Mouse (Mus musculus): ENCODE measurements at regions not wholly inside any gene's neighbourhood (a gene's known extent, or its start where the extent isn't known, plus 50 kb on each side); places are given as distances from the start of the nearest gene placed in this dataset.

GRCm38 (mm10) chr2:117614772-117615171, 272.0 kb upstream of the Rasgrp1 start:
- no peak for TF ChIP-seq GATA4 (IDR thresholded peaks at IDR 0.05; ENCODE audit: insufficient replicate concordance, low read length)

GRCm38 (mm10) chr2:117618063-117618462, 275.3 kb upstream of the Rasgrp1 start:
- TF ChIP-seq GATA4 (IDR thresholded peaks at IDR 0.05; ENCODE audit: insufficient replicate concordance, low read length), result no peak

DNA sequence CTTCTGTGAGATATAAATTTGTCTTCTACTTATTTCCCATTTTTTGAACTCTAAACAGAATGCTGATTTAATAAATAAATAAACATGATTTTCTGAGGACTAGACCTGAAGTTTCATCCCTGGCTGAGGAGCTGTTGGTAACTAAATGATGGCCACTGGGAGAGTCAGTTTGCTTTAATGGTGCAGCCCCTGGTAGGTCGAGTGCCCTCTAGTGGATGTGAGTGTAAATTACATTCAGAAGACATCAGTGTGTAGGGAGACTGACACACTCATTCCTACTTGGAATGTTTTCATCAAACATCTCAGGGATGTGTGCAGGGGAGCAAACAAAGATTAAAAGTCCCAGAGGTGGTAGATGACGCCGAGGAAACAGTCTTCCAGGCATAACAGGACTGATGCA, 281.2 kb upstream of the Rasgrp1 start:
- no peak for TF ChIP-seq GATA4 (IDR thresholded peaks at IDR 0.05; ENCODE audit: insufficient replicate concordance, low read length)

- no peak for TF ChIP-seq GATA4 (IDR thresholded peaks at IDR 0.05; ENCODE audit: insufficient replicate concordance, low read length)
Observed at GRCm38 (mm10) chr2:117634906-117635305, 292.1 kb upstream of the Rasgrp1 start.

GRCm38 (mm10) chr2:117637397-117637796, 294.6 kb upstream of the Rasgrp1 start:
- no peak for TF ChIP-seq GATA4 (IDR thresholded peaks at IDR 0.05; ENCODE audit: insufficient replicate concordance, low read length)

DNA sequence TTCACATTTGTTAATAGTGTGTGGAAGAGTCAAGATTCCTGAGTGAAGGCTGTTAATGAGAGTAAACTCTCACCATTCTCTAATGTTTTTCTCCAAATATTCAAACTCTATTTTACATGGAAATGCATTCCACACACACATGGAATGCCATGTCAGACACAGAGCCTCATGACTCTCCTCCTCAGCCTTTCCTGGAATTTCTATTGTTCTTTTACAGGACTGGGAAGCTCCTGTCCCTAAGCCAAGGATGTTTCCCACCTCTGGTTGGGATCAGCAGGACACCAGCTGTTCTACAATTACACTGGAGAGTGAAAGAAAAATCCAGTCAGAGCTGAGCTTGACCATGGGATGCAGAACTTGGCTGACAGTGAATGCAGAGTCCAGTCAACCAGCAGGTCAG, 309.3 kb upstream of the Rasgrp1 start:
- TF ChIP-seq GATA4 (IDR thresholded peaks at IDR 0.05; ENCODE audit: insufficient replicate concordance, low read length), result no peak

DNA sequence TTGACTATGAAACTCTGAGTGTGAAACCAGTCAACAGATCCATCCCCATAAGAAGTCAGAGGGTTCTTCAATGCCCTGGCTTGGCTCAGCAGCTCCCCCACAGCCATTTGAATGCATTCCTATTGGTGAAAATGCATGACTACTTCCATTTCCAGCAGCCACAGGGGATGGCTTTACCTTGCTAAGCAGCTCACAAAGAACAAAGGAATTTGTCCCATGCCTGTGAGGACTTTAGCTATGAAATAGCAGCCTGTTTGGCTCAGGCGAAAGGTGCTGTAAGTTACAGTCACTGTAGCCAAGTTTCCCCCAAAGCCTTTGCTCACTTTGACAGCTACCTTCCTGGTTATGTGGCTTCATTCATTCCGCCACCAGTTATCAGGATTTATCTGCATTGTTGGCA, 309.8 kb upstream of the Rasgrp1 start:
- no peak for TF ChIP-seq GATA4 (IDR thresholded peaks at IDR 0.05; ENCODE audit: insufficient replicate concordance, low read length)

DNA sequence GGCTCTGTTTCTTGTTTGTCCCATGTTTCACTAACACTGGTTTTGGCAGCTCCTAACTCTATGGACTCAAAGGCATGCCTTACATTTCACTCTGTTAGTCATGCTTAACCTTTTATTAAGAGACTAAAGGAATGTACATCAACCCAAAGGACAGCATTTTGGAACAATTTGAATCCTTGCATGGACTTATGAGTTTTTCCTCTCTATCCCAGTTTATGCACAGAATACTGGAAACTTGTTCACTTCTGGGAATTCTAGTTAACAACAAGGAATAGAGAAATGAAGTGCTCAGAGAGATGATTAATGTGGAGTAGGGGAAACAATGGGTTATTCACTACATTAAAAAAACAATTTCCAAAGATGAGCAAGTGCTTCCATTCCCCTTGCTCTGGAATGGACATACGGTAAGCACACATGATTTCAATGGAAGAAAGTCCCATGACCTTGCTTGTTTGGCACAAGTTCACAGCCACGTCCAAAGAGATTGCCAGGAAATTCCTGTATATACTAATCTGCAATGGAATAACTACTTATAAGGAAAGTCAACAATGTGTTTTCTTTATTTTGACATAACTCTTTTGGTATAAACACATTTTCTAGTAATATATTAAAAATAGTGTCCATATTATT, 313.9 kb upstream of the Rasgrp1 start:
- no peak for TF ChIP-seq GATA4 (IDR thresholded peaks at IDR 0.05; ENCODE audit: insufficient replicate concordance, low read length)

GRCm38 (mm10) chr2:117660217-117660924, 317.6 kb upstream of the Rasgrp1 start:
- TF ChIP-seq GATA4 (IDR thresholded peaks at IDR 0.05; ENCODE audit: insufficient replicate concordance, low read length), result no peak

- no peak for TF ChIP-seq GATA4 (IDR thresholded peaks at IDR 0.05; ENCODE audit: insufficient replicate concordance, low read length)
Observed at GRCm38 (mm10) chr2:117662653-117663052, 319.9 kb upstream of the Rasgrp1 start.

DNA sequence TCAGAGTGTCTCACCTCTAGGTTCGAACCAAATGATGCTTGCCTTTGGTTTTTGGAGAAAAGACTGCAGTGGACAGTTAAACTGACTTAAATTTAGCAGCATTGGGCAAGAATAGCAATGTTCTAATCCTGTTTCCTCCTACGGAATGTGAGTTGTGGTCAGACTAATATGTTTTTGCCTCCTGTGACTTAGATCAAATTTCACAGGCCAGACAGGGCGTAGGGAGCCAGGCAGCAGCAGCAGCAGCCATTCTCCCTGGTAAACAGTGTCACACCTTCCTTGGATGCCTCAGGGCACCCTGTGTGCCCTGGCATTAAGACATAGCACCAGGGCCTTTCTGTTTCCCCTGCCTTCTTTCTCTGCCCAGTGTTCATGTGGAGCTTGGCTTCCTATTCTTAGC, 323.7 kb upstream of the Rasgrp1 start:
- TF ChIP-seq GATA4 (IDR thresholded peaks at IDR 0.05; ENCODE audit: insufficient replicate concordance, low read length), result no peak

DNA sequence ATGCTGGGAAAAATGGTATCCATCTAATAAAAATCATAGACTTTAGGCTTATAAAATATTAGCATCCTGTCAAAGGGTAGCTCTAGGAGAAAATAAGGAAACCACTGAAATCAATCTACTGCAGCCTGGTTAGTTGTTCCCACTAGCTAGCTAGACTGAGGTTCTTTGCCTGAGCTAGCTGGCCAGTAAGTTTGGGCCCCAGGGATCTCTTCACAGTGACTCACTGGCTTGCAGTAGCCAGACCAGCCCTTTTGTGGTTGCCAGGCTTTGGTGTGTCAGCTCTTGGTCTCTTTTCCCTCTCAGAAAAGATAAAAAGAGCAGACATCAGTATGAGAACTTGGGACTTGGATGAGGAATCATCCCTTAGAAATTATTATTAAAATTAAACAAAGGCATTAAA, 325.3 kb upstream of the Rasgrp1 start:
- no peak for TF ChIP-seq GATA4 (IDR thresholded peaks at IDR 0.05; ENCODE audit: insufficient replicate concordance, low read length)

DNA sequence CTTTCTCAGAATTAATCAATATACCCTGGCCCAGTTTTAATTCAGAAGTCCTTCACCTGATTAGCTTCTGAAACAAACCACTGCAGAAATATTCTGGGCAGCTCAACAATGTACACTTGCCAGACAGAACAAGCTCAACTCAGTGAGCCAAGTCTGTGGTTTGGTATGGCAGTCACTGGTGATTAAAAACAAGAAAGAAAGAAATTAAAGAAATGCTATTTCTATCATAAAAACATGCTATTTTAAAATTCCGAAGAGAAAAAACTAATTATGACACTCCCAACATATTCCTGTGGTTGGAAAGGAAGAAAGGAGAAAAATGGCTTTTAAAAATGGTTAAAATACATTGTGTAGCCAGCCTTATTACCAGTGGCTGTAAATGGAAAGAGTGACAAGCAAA, 332.1 kb upstream of the Rasgrp1 start:
- TF ChIP-seq GATA4 (IDR thresholded peaks at IDR 0.05; ENCODE audit: insufficient replicate concordance, low read length), result no peak

GRCm38 (mm10) chr2:117678650-117679049, 335.8 kb upstream of the Rasgrp1 start:
- TF ChIP-seq GATA4 (IDR thresholded peaks at IDR 0.05; ENCODE audit: insufficient replicate concordance, low read length), result no peak

DNA sequence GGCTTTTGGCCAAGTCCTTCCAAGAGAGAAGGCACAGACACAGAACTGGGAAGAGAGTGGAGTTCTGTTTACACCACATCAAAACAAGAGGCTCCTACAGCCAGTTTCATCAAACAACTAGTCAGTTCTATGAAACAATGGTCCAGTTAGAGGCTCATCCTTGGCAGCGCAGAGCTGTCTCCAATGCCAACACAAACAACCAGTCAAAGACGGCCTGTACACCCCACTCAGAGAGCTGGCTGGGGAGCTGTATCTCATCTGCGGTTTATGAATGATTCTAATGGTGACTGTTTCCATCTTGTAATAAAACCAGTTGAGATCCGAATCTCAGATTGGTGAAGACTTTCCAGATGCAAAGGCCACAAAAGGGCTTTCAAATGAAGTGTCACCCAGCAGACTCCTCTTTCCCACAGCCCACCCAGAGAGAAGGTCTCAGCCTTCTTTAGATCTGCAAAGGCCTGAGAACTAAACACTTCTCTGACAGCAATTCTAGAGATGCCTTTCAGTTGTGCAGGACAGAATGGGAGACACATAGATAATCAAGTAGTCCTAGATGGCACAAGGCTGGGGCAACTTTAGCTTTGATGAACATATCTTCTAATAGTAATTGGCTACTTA, 343.1 kb upstream of the Rasgrp1 start:
- TF ChIP-seq GATA4 (IDR thresholded peaks at IDR 0.05; ENCODE audit: insufficient replicate concordance, low read length), result no peak

DNA sequence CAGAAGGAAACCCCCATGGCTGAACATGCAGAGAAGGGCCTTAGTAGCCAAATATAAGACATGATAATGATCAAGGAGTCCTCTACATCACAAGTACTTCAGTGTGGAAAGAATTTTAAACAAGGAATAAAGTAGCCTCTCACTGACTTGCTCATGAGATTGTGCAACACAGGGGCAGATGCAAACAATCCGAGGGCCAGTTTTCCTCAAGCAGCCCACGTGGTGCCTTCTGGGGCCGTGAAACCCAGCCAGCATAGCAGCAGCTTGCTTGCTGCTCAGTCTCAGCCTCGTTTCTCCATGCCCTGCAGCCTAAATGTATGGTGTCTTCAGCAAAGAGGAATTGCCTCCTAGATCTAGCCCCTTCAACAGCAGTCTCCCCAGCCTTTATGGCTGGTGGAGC, 350.7 kb upstream of the Rasgrp1 start:
- no peak for TF ChIP-seq GATA4 (IDR thresholded peaks at IDR 0.05; ENCODE audit: insufficient replicate concordance, low read length)
